Mouse (Mus musculus): ENCODE results near the gene Ccn6. TPM values are rescaled to one million over a fixed set of nuclear protein-coding genes. Genes with fewer than 3 reads are reported as not detected.

Ccn6 gene
- polyA plus RNA-seq, 1 experiment from 2014 or later = 0.24 TPM

DNA sequence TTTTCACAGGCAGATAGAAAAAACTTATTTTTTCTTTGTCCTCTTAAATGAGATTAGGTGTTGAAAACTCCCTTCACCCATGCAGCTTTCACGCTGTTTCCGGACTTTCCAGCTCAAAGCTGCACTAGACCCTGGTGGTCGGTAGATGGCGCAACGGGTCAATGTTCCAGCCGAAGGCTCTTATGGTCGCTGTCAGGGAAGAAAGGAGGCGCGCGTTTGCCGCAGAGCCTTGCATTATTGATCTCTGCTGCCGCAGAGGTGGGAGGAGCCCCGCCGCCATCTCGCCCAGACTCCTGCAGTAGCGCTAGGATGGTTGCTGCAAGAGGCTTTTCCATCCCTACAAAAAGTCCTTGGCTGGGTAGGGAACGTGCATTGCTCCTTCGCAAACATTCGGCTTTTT is 7.5 kb upstream of the Ccn6 start:
- Histone ChIP-seq H3K27me3 (ENCODE audit: control insufficient read depth, insufficient read depth, low read length) (no peaks in the 10 kb centered on the region; the same call in 1 of the 2 replicates), H3K4me2 (ENCODE audit: low read length) (peak overlapping the region; percentile 74), H3K9ac (ENCODE audit: low read length) (peak overlapping the region; percentile 61), H3K27ac (replicated peaks in 1 of 2; ENCODE audit: control insufficient read depth in 1 of 2, insufficient read depth in 1 of 2, low read depth in 2 of 2, low read length in 2 of 2) (peak overlapping the region; percentile 33 to 59; a peak in 3 of 4 replicates), H3K36me3 (ENCODE audit: control insufficient read depth, insufficient read depth, low read length) (no peaks in the 10 kb centered on the region), H3K4me1 (ENCODE audit: control insufficient read depth in 2 of 2, insufficient read depth in 2 of 2, low read length in 2 of 2) (peaks cover 11% of the 10 kb centered on the region in 2 experiments), H3K4me3 (ENCODE audit: control insufficient read depth in 1 of 2, insufficient read depth in 1 of 2, low read depth in 1 of 2, low read length in 2 of 2) (peak overlapping the region; percentile 48 to 64), H3K9me3 (ENCODE audit: control insufficient read depth, low read length) (no peaks in the 10 kb centered on the region)
- ATAC-seq (ENCODE audit: insufficient number of reproducible peaks, insufficient read depth, low FRiP score, low read depth) = peak; percentile 84
- WGBS = under 1% methylated on average over 19 of the region's 19 CpGs

DNA sequence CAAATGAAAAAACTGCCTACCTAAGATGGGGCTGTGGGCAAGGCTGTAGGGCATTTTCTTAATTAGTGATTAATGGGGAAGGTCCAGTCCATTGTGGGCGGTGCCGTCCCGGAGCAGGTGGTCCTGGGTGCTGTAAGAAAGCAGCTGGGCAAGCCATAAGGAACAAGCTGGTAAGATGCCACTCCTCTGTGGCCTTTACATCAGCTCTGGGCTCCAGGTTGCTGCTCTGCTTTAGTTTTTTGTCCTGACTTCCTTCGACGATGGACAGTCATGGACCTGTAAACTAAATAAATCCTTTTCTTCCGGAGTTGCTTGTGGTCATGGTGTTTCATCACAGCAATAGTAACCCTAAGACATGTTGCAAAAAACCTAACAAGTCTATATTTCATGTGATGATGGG is 7.1 kb upstream of the Ccn6 start:
- no peak overlapping the region for H3K9ac ChIP-seq (ENCODE audit: low read length)
- 19% methylated on average over 6 of the region's 6 CpGs for WGBS
- peaks cover 11 to 15% of the 10 kb centered on the region in 2 experiments for H3K4me1 ChIP-seq (ENCODE audit: control insufficient read depth in 2 of 2, insufficient read depth in 2 of 2, low read length in 2 of 2)
- H3K4me2 ChIP-seq (ENCODE audit: low read length) = peak overlapping the region; percentile 74
- H3K27me3 ChIP-seq (ENCODE audit: control insufficient read depth, insufficient read depth, low read length) = no peaks in the 10 kb centered on the region; the same call in 1 of the 2 replicates
- no peak overlapping the region for H3K27ac ChIP-seq (replicated peaks in 1 of 2; ENCODE audit: control insufficient read depth in 1 of 2, insufficient read depth in 1 of 2, low read depth in 2 of 2, low read length in 2 of 2)
- ATAC-seq (ENCODE audit: insufficient number of reproducible peaks, insufficient read depth, low FRiP score, low read depth) = no peak
- no peaks in the 10 kb centered on the region for H3K9me3 ChIP-seq (ENCODE audit: control insufficient read depth, low read length)
- H3K4me3 ChIP-seq (ENCODE audit: control insufficient read depth in 1 of 2, insufficient read depth in 1 of 2, low read depth in 1 of 2, low read length in 2 of 2) = no peak overlapping the region
- H3K36me3 ChIP-seq (ENCODE audit: control insufficient read depth, insufficient read depth, low read length) = no peaks in the 10 kb centered on the region

DNA sequence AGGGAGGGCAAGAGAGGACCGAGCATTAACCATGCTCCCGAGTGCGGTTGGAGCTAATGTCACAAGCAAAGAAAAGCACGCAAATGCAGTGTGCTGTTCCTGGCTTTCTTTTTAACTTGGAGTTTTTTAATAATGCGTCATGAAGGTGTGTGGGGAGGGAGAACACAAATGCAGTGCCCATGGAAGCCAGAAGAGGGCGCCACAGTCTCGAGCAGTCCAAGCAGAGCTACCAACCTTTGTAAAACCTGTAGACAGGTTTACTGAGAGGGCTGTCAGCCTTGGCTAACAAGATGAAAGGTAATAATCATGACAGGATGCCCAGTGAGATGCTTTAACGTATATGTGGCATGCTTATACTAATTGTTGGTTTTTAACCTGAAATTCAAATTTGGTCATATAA is 6.6 kb upstream of the Ccn6 start:
- Histone ChIP-seq H3K27ac (replicated peaks in 1 of 2; ENCODE audit: control insufficient read depth in 1 of 2, insufficient read depth in 1 of 2, low read depth in 2 of 2, low read length in 2 of 2) (no peak overlapping the region), H3K4me1 (ENCODE audit: control insufficient read depth in 2 of 2, insufficient read depth in 2 of 2, low read length in 2 of 2) (peaks cover 12 to 15% of the 10 kb centered on the region in 2 experiments), H3K4me3 (ENCODE audit: control insufficient read depth in 1 of 2, insufficient read depth in 1 of 2, low read depth in 1 of 2, low read length in 2 of 2) (no peak overlapping the region), H3K4me2 (ENCODE audit: low read length) (peak overlapping the region; percentile 7; the same call in 1 of the 2 replicates), H3K9me3 (ENCODE audit: control insufficient read depth, low read length) (no peaks in the 10 kb centered on the region), H3K27me3 (ENCODE audit: control insufficient read depth, insufficient read depth, low read length) (no peaks in the 10 kb centered on the region; the same call in 1 of the 2 replicates), H3K9ac (ENCODE audit: low read length) (no peak overlapping the region), H3K36me3 (ENCODE audit: control insufficient read depth, insufficient read depth, low read length) (no peaks in the 10 kb centered on the region)
- ATAC-seq (ENCODE audit: insufficient number of reproducible peaks, insufficient read depth, low FRiP score, low read depth) = no peak
- 14% methylated on average over 8 of the region's 8 CpGs for WGBS

DNA sequence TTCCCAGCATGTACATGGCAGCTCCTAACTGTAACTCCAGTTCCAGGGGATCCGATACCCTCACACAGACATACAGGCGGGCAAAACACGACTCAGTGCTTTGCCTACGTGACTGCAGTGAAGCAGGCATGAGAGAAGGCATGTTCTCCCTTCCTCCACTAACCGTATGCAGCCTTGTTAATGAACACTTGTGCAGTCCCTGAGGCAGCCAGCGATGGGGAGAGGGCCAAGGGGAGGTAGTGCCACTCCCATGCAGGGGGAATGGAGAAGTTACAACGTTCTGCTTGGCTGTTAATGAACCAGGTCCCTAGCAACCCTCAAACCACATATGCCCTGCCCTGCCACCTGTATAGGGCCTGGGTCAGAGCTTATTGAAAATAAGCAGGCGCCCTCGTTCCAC is 6.0 kb upstream of the Ccn6 start:
- no peak overlapping the region for H3K4me3 ChIP-seq (ENCODE audit: control insufficient read depth in 1 of 2, insufficient read depth in 1 of 2, low read depth in 1 of 2, low read length in 2 of 2)
- no peak for ATAC-seq (ENCODE audit: insufficient number of reproducible peaks, insufficient read depth, low FRiP score, low read depth)
- no peaks in the 10 kb centered on the region for H3K9me3 ChIP-seq (ENCODE audit: control insufficient read depth, low read length)
- H3K9ac ChIP-seq (ENCODE audit: low read length) = no peak overlapping the region
- WGBS = 50% methylated on average over 9 of the region's 9 CpGs
- no peak overlapping the region for H3K27ac ChIP-seq (replicated peaks in 1 of 2; ENCODE audit: control insufficient read depth in 1 of 2, insufficient read depth in 1 of 2, low read depth in 2 of 2, low read length in 2 of 2)
- no peaks in the 10 kb centered on the region; the same call in 1 of the 2 replicates for H3K27me3 ChIP-seq (ENCODE audit: control insufficient read depth, insufficient read depth, low read length)
- no peak overlapping the region for H3K4me2 ChIP-seq (ENCODE audit: low read length)
- no peaks in the 10 kb centered on the region for H3K36me3 ChIP-seq (ENCODE audit: control insufficient read depth, insufficient read depth, low read length)
- H3K4me1 ChIP-seq (ENCODE audit: control insufficient read depth in 2 of 2, insufficient read depth in 2 of 2, low read length in 2 of 2) = peaks cover 13 to 15% of the 10 kb centered on the region in 2 experiments

DNA sequence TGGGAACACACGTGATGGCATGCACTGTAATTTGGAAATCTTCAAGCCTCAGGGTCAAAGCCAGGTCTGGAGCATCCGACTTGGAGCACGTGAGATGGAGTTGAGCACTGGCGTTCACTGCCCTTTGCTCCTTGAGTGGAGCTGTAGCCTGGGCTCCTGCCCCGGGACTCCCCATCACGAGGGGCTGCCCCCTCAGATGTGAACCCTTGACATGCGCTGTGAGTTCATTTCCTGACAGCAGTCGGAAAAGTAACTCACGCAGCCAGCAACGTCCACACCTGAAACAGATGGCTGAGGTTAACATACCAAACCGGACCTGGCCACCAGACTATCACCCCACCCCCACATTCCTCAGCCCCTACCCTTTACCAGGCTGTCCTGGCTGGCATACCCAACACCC is 4.0 kb upstream of the Ccn6 start:
- no peaks in the 10 kb centered on the region; the same call in 1 of the 2 replicates for H3K27me3 ChIP-seq (ENCODE audit: control insufficient read depth, insufficient read depth, low read length)
- H3K9ac ChIP-seq (ENCODE audit: low read length) = no peak overlapping the region
- peaks cover 11 to 18% of the 10 kb centered on the region in 2 experiments for H3K4me1 ChIP-seq (ENCODE audit: control insufficient read depth in 2 of 2, insufficient read depth in 2 of 2, low read length in 2 of 2)
- WGBS = 77% methylated on average over 11 of the region's 11 CpGs
- H3K9me3 ChIP-seq (ENCODE audit: control insufficient read depth, low read length) = no peaks in the 10 kb centered on the region
- H3K4me2 ChIP-seq (ENCODE audit: low read length) = no peak overlapping the region
- ATAC-seq (ENCODE audit: insufficient number of reproducible peaks, insufficient read depth, low FRiP score, low read depth) = no peak
- H3K4me3 ChIP-seq (ENCODE audit: control insufficient read depth in 1 of 2, insufficient read depth in 1 of 2, low read depth in 1 of 2, low read length in 2 of 2) = no peak overlapping the region
- H3K36me3 ChIP-seq (ENCODE audit: control insufficient read depth, insufficient read depth, low read length) = no peaks in the 10 kb centered on the region
- no peak overlapping the region for H3K27ac ChIP-seq (replicated peaks in 1 of 2; ENCODE audit: control insufficient read depth in 1 of 2, insufficient read depth in 1 of 2, low read depth in 2 of 2, low read length in 2 of 2)

DNA sequence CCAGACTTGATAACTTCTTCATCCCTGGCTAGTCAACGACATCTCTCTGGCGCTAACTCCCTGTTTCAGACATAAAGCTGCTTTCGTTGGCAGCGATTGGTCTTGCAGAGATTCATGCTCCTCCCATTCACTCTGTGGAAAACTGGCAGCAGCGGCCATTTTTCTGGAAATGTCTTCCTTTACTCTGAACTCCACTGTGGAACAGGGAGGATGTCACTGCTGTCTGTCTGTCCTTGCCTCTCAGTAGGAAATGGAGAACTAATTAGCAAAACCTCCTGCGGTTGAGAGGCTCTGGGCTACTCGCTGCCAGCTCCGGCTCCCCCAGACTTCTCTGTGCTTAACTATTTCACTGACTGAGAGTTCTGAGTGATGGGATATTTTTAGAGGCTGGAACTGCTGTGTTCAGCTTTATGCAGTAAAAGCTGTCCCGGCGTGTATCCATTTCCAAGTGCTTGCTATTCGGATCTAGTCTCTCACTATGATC is 2.1 kb upstream of the Ccn6 start:
- Histone ChIP-seq H3K36me3 (ENCODE audit: control insufficient read depth, insufficient read depth, low read length) (no peaks in the 10 kb centered on the region), H3K9ac (ENCODE audit: low read length) (peak overlapping the region; percentile 68), H3K4me2 (ENCODE audit: low read length) (peak overlapping the region; percentile 59), H3K27ac (replicated peaks in 1 of 2; ENCODE audit: control insufficient read depth in 1 of 2, insufficient read depth in 1 of 2, low read depth in 2 of 2, low read length in 2 of 2) (peak overlapping the region; percentile 81 to 94), H3K9me3 (ENCODE audit: control insufficient read depth, low read length) (no peaks in the 10 kb centered on the region), H3K27me3 (ENCODE audit: control insufficient read depth, insufficient read depth, low read length) (no peaks in the 10 kb centered on the region; the same call in 1 of the 2 replicates), H3K4me3 (ENCODE audit: control insufficient read depth in 1 of 2, insufficient read depth in 1 of 2, low read depth in 1 of 2, low read length in 2 of 2) (peak overlapping the region; percentile 39 to 65), H3K4me1 (ENCODE audit: control insufficient read depth in 2 of 2, insufficient read depth in 2 of 2, low read length in 2 of 2) (peaks cover 7 to 13% of the 10 kb centered on the region in 2 experiments; a peak in 3 of 4 replicates)
- 8% methylated on average over 11 of the region's 11 CpGs for WGBS
- no peak for ATAC-seq (ENCODE audit: insufficient number of reproducible peaks, insufficient read depth, low FRiP score, low read depth)

DNA sequence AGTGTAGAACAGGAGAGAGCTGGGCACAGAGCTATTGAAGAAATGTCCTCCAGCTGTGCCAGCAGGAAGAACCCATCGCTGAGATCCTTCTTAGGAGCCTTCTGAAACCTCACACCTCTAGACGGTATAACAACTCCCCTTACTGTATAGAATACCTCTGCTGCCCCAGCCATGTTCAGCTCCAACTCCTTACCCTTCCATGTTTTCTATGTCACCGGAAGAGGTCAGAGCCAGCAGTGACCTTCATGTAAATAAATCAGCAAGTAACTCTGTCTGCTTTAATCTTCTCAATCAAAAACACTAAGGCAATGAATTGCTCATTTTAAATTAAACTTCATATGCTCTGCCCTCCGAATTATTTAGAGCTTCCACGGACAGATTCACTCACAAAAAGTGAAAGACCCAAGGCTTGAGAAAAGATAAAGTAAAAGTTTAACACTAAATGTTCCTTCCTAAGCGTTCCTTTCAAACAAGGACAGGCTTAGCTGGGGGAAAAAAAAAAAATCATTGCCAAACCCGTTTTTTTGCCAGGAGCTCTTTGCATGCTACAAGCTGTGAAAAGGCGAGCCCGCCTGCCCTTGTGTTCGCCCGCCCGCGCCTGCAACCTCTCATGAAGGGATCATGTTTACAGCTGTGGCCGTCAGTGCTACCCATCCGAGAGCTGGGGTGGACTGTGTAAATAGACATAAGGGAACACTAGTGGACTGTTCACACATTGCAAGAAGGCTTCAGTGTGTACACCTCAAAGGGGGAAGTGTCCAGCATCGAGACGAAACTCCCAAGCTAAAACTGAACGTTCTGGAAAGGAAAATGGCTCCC is 719 bp downstream of the Ccn6 start:
- Histone ChIP-seq H3K9ac (ENCODE audit: low read length) (no peak overlapping the region), H3K27me3 (ENCODE audit: control insufficient read depth, insufficient read depth, low read length) (no peaks in the 10 kb centered on the region), H3K4me1 (ENCODE audit: control insufficient read depth in 2 of 2, insufficient read depth in 2 of 2, low read length in 2 of 2) (peaks cover 5 to 11% of the 10 kb centered on the region in 2 experiments; a peak in 3 of 4 replicates), H3K4me2 (ENCODE audit: low read length) (no peak overlapping the region), H3K4me3 (ENCODE audit: control insufficient read depth in 1 of 2, insufficient read depth in 1 of 2, low read depth in 1 of 2, low read length in 2 of 2) (no peak overlapping the region), H3K27ac (replicated peaks in 1 of 2; ENCODE audit: control insufficient read depth in 1 of 2, insufficient read depth in 1 of 2, low read depth in 2 of 2, low read length in 2 of 2) (no peak overlapping the region), H3K9me3 (ENCODE audit: control insufficient read depth, low read length) (no peaks in the 10 kb centered on the region), H3K36me3 (ENCODE audit: control insufficient read depth, insufficient read depth, low read length) (no peaks in the 10 kb centered on the region)
- no peak for ATAC-seq (ENCODE audit: insufficient number of reproducible peaks, insufficient read depth, low FRiP score, low read depth)
- 62% methylated on average over 18 of the region's 18 CpGs for WGBS

All from heart, embryonic 14.5 days (tissue).